Mouse (Mus musculus): Measurements from ENCODE around the gene Lcor.

DNA sequence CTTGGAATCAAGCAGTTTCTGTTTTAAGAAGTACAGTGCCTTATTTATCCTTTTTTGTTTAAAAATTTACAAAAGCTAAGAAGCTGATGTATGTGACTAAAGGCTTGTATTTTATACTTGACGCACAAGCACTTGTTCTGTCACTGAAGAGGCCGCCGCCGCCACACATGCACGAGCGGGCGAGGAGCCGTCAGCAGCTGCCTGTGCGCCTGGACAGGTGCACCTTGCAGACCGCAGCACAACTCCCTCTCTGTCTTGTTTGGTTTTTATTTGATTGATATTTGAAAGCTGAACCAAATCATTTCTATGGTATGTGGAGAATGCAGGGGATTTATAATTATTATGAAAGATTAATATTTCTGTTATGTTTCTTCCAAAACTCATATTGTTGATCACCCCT, 104.3 kb downstream of the Lcor start:
- TF ChIP-seq CTCF (IDR thresholded peaks at IDR 0.05; ENCODE audit: low read depth) (no peak), EP300 (IDR thresholded peaks at IDR 0.05; ENCODE audit: low read depth) (no peak)

Data from liver, embryonic 14.5 days (tissue).